Mouse (Mus musculus) heart, postnatal 0 days (tissue): ENCODE results near the gene Rpl28.

Experiments used
- CTCF ChIP-seq: IDR thresholded peaks from 2 replicates; pipeline ENCODE4 v1.5.1; 2016; ENCODE audit warnings: antibody characterized with exemption, control low read depth, low read depth
- EP300 ChIP-seq: IDR thresholded peaks from 2 replicates; pipeline ENCODE4 v1.6.1; 2016; ENCODE audit warnings: antibody characterized with exemption, low read depth

GRCm38 (mm10) chr7:4793674-4794073 lies 1.0 kb downstream of the Rpl28 start:
- no peak for TF ChIP-seq CTCF
- no peak for TF ChIP-seq EP300
